Mouse (Mus musculus) megakaryocyte, embryonic 14.5 days (primary cell): ENCODE results near the gene Rac3.

Experiments
- FLI1 ChIP-seq: IDR thresholded peaks from 2 replicates; pipeline ENCODE4 v1.6.1; 2012; ENCODE audit warnings: low read length, inconsistent platforms, mixed read lengths
- GATA1 ChIP-seq: IDR thresholded peaks from 3 replicates; pipeline ENCODE4 v1.6.1; 2012; ENCODE audit warnings: mixed read lengths, low read length, inconsistent platforms, borderline replicate concordance

- TF ChIP-seq FLI1 (no peak), GATA1 (no peak)
These were observed 1.6 kb downstream of the Rac3 start for GRCm38 (mm10) chr11:120722761-120723382.
